Mouse (Mus musculus) heart, embryonic 16.5 days (tissue): ENCODE results near the gene Ankrd28. TPM values are rescaled to one million over a fixed set of nuclear protein-coding genes. Genes with fewer than 3 reads are reported as not detected.

ENCODE experiments used
- ATAC-seq: fragments of 200-750 bp; cut with Nextera tagmentation; replicated peaks from 2 replicates; pipeline ENCODE4 v1.8.0; 2017; ENCODE audit warnings: moderate number of reproducible peaks; ENCODE audit not compliant: insufficient read depth, low FRiP score; ENCODE audit errors: extremely low read depth
- H3K27ac ChIP-seq: fragments of 300-500 bp; sonication (generic); 2 replicates; pipeline ENCODE4 v1.5.1; 2014; ENCODE audit warnings: mild to moderate bottlenecking, low read length, control low read depth, moderate library complexity
- H3K27me3 ChIP-seq: fragments of 300-500 bp; sonication (generic); 2 replicates; pipeline ENCODE4 v1.6.1; 2014; ENCODE audit warnings: low read length, mixed read lengths; ENCODE audit not compliant: control insufficient read depth, insufficient read depth
- H3K36me3 ChIP-seq: fragments of 300-500 bp; sonication (generic); 2 replicates; pipeline ENCODE4 v1.6.1; 2014; ENCODE audit not compliant: control insufficient read depth, insufficient read depth
- H3K4me1 ChIP-seq: fragments of 300-500 bp; sonication (generic); 2 replicates; pipeline ENCODE4 v1.6.1; 2014; ENCODE audit warnings: low read length, mixed read lengths; ENCODE audit not compliant: control insufficient read depth, insufficient read depth
- H3K4me2 ChIP-seq: fragments of 300-500 bp; sonication (generic); 2 replicates; pipeline ENCODE4 v1.6.1; 2014; ENCODE audit warnings: low read depth, mild to moderate bottlenecking, control low read depth, low read length
- H3K4me3 ChIP-seq: fragments of 300-500 bp; sonication (generic); 2 replicates; pipeline ENCODE4 v1.5.1; 2014; ENCODE audit warnings: mild to moderate bottlenecking, control low read depth, low read length
- H3K9ac ChIP-seq: fragments of 300-500 bp; sonication (generic); 2 replicates; pipeline ENCODE4 v1.6.1; 2014; ENCODE audit warnings: low read length, control low read depth
- H3K9me3 ChIP-seq: fragments of 300-500 bp; sonication (generic); replicated peaks from 2 replicates; pipeline ENCODE4 v1.6.1; 2016; ENCODE audit warnings: low read length; ENCODE audit not compliant: control insufficient read depth
- WGBS: fragments of 180-500 bp; shearing (Covaris S2); extraction: QIAGEN DNeasy Blood & Tissue Kit; methylation state at CpG from one replicate; pipeline ENCODE4 v1.1.7; 2014; 5-methylcytosine and 5-hydroxymethylcytosine counted together
- polyA plus RNA-seq: library from polyadenylated mRNA; unstranded; fragments of >200 nt; fragmentation: Nextera tagmentation; extraction: Ambion mirVana; gene quantifications from 2 replicates; pipeline ENCODE4 v1.2.1, GENCODE M21; 2015

Ankrd28 gene
- polyA plus RNA-seq, 1 experiment from 2014 or later: 5.3 TPM

GRCm38 (mm10) chr14:31685680-31686079, 144.8 kb downstream of the Ankrd28 start:
- Histone ChIP-seq H3K36me3 (no peaks in the 10 kb centered on the region), H3K27me3 (no peaks in the 10 kb centered on the region), H3K4me3 (no peak overlapping the region), H3K27ac (no peak overlapping the region), H3K4me1 (peaks cover 6% of the 10 kb centered on the region), H3K4me2 (0 out of 2 replicates have a peak overlapping the region, but pooled peaks have one; percentile 12), H3K9me3 (no peaks in the 10 kb centered on the region), H3K9ac (no peak overlapping the region)
- WGBS: 82% methylated on average over 10 of the region's 10 CpGs
- no peak for ATAC-seq

- H3K36me3 ChIP-seq: no peaks in the 10 kb centered on the region
- H3K9me3 ChIP-seq: no peaks in the 10 kb centered on the region
- ATAC-seq: no peak
- H3K4me1 ChIP-seq: peaks cover 6% of the 10 kb centered on the region
- H3K9ac ChIP-seq: no peak overlapping the region
- H3K4me2 ChIP-seq: no peak overlapping the region
- no peaks in the 10 kb centered on the region for H3K27me3 ChIP-seq
- H3K27ac ChIP-seq: no peak overlapping the region
- H3K4me3 ChIP-seq: no peak overlapping the region
- WGBS: 52% methylated on average over 7 of the region's 7 CpGs
Observed at GRCm38 (mm10) chr14:31684343-31685040, 146.0 kb downstream of the Ankrd28 start.

GRCm38 (mm10) chr14:31683610-31684009, 146.8 kb downstream of the Ankrd28 start:
- no peak overlapping the region for H3K9ac ChIP-seq
- WGBS: 91% methylated on average over 2 of the region's 2 CpGs
- H3K4me2 ChIP-seq: no peak overlapping the region
- no peak overlapping the region for H3K27ac ChIP-seq
- peaks cover 2% of the 10 kb centered on the region; the same call in 1 of the 2 replicates for H3K4me1 ChIP-seq
- H3K27me3 ChIP-seq: no peaks in the 10 kb centered on the region
- H3K9me3 ChIP-seq: no peaks in the 10 kb centered on the region
- H3K36me3 ChIP-seq: no peaks in the 10 kb centered on the region
- ATAC-seq: no peak
- H3K4me3 ChIP-seq: no peak overlapping the region

GRCm38 (mm10) chr14:31681931-31682555, 148.4 kb downstream of the Ankrd28 start:
- Histone ChIP-seq H3K4me2 (no peak overlapping the region), H3K9me3 (no peaks in the 10 kb centered on the region), H3K27ac (no peak overlapping the region), H3K27me3 (no peaks in the 10 kb centered on the region), H3K4me3 (no peak overlapping the region), H3K36me3 (no peaks in the 10 kb centered on the region), H3K4me1 (peaks cover 2% of the 10 kb centered on the region; the same call in 1 of the 2 replicates), H3K9ac (no peak overlapping the region)
- 52% methylated on average over 5 of the region's 5 CpGs for WGBS
- ATAC-seq: no peak

- Histone ChIP-seq H3K27me3 (no peaks in the 10 kb centered on the region), H3K4me1 (peaks cover 2% of the 10 kb centered on the region; the same call in 1 of the 2 replicates), H3K4me3 (no peak overlapping the region), H3K36me3 (no peaks in the 10 kb centered on the region), H3K27ac (no peak overlapping the region), H3K9ac (no peak overlapping the region), H3K4me2 (no peak overlapping the region), H3K9me3 (no peaks in the 10 kb centered on the region)
- WGBS: 83% methylated on average over 9 of the region's 9 CpGs
- no peak for ATAC-seq
Observed at GRCm38 (mm10) chr14:31681291-31681690, 149.2 kb downstream of the Ankrd28 start.

GRCm38 (mm10) chr14:31680656-31681055, 149.8 kb downstream of the Ankrd28 start:
- Histone ChIP-seq H3K4me2 (no peak overlapping the region), H3K27me3 (no peaks in the 10 kb centered on the region), H3K27ac (no peak overlapping the region), H3K4me1 (peaks cover 2% of the 10 kb centered on the region; the same call in 1 of the 2 replicates), H3K9ac (no peak overlapping the region), H3K4me3 (no peak overlapping the region), H3K36me3 (no peaks in the 10 kb centered on the region), H3K9me3 (no peaks in the 10 kb centered on the region)
- ATAC-seq: no peak
- 85% methylated on average over 3 of the region's 3 CpGs for WGBS

GRCm38 (mm10) chr14:31671635-31672320, 158.7 kb downstream of the Ankrd28 start:
- Histone ChIP-seq H3K9me3 (no peaks in the 10 kb centered on the region), H3K4me2 (no peak overlapping the region), H3K27ac (no peak overlapping the region), H3K4me1 (peaks cover 19% of the 10 kb centered on the region), H3K9ac (no peak overlapping the region), H3K36me3 (peaks cover 9% of the 10 kb centered on the region), H3K4me3 (no peak overlapping the region), H3K27me3 (no peaks in the 10 kb centered on the region)
- no peak for ATAC-seq
- WGBS: 70% methylated on average over 10 of the region's 10 CpGs

- no peak overlapping the region for H3K4me3 ChIP-seq
- H3K9ac ChIP-seq: peak overlapping the region; percentile 38; the same call in 1 of the 2 replicates
- peak; percentile 45 for ATAC-seq
- H3K9me3 ChIP-seq: no peaks in the 10 kb centered on the region
- WGBS: 69% methylated on average over 15 of the region's 15 CpGs
- peak overlapping the region; percentile 77 for H3K27ac ChIP-seq
- peaks cover 19% of the 10 kb centered on the region for H3K4me1 ChIP-seq
- no peaks in the 10 kb centered on the region for H3K27me3 ChIP-seq
- peak overlapping the region; percentile 43 for H3K4me2 ChIP-seq
- H3K36me3 ChIP-seq: peaks cover 11% of the 10 kb centered on the region
Observed at GRCm38 (mm10) chr14:31669642-31670490, 160.6 kb downstream of the Ankrd28 start.
